Mouse (Mus musculus) left cerebral cortex, adult 9 months (tissue): ENCODE results near the gene Myh2.

ENCODE experiments used
- DNase-seq, 2 experiments: peaks; one replicate each; pipeline ENCODE4 v3.0.0; 2022; ENCODE audit warnings: low spot score in 2 of 2

Gene Myh2

DNA sequence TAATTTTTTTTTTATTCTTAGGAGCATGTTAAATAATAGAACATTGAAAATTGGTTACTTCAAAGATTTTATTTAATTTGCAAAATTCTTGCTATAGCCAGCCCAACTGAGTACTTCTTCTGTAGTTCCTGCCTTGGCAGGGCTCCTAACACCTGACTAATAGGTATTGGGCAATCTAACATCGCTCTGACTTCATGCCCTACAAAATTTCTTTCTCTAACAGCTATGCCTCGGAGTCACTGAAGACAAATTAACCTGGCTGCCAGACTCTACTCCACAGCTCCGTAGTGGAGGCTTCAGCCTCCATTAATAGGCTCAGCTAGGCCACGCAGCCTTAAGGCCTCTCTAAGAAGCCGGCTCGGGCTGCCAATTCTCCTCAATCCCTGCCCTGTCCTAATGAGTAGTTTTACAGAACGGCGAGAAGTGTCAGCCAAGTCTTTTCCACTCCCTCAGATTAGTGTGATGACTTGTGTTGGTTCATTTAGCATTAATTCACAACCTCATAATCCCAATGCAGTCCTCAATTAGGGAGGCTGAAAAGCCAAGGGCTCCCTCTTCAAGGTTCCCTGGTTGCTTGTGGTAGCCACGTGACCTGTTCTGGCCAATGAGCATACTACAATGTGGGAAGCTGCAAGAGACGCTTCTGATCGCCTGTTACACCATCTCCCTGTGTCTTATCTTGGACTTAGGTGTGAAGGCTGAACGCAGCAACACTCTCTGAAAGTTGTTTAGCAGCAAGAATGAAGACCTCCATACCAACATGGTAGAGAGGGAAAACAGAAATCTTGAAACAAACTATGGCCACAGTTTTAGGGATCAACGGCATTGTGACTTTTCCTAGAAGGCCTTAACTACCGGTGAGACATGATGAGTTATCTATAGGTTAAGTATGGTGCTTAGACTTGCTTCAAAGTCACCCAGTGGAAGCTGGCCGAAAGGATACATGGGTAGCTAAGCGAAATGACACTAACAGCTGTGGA lies 18.9 kb upstream of the Myh2 start:
- no peak for DNase-seq

DNA sequence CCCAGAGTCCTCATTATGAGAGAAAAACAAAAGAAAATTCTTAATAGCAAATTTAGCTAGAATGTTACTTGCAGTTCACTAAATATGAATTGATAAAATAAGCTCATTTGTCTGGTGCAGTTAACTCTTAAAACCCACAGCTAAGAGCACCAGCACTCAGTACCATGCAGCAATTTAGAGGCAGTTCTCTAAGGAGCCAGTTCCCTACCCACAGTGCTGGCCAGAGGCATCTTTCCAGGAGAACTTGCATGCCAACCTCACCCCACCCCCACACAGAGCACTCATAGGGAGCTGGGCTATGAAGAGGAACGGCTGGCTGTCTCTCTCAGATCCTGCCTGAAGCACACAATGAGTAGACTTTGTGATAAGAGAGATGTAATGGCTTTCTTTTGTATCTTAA lies 17.7 kb upstream of the Myh2 start:
- DNase-seq, result peak; percentile 14 to 67

DNA sequence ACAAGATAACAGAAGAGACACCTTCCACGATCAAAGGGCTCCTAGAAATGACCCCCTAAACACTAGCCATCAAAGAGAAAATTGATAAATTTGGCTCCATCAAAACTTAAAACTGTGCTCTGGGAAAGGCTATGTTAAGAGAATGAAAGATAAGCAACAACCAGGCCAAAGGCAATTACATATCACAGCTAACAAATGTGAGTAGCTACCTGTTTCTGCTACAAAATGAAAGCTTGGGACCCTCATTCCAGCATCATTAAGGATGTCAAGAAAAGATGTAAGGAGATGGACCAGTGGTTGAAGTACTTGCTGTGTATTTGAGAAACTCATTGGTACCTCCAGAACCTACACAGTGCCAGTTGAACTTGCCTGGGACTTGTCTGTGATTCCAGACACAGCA lies 17.0 kb upstream of the Myh2 start:
- DNase-seq, result no peak

DNA sequence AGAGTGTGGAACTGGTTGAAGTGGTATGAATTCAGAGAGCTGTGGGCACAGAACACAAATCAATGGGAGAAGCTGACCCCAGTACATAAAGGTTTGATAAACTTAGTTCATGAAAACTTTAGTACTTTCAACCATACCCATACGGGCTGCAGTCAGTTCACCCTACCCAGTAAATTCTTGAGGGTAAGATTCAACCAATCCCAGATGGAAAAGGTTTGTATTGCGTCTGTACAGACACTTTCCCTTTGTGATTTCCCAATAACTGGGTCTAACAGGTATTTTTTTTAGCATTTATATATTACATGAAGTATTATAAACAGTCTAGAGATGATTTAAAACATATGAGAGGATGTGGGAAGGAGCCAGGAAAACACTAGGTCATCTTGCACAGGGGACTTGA lies 15.2 kb upstream of the Myh2 start:
- DNase-seq, result no peak

DNA sequence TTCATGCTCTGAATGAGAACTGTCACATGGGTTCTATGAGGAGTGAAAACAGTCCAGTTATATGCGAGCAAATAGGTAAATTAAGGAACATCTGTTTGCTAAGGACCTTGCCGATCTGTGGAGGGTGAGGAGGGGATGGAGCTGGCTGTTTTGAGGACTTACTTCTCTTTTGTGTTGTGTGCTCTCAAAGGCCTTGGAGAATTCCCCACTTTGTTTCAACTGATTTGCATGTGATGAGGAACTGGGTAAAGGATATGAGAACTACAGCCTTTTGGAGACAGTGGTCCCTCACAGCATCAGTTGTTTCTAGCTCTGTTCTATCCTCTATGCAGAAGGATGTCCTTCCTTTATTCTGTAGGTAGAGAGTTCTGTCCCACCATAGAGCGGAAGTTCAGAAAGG lies 10.7 kb upstream of the Myh2 start:
- DNase-seq, result no peak

DNA sequence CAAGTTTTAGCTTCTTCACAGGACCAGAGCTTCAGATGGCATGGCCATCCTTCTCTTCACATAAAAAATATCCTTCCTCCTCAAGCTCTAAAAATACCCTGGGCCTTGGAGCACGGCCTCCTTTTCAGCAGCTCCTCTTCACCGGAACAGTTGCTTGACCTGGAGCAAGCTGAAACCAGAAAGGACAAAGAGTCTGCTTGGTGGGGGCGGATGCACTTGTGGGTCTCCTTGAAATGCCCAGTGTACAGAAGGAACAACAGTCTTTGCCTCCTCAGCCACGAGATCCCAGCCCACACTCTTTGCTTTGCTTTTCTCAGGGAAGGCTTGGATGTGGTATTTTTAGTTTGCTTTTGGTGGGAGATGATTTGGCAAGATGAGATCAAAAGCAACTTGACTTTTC lies 7.1 kb upstream of the Myh2 start:
- peak; percentile 38 to 56 for DNase-seq

DNA sequence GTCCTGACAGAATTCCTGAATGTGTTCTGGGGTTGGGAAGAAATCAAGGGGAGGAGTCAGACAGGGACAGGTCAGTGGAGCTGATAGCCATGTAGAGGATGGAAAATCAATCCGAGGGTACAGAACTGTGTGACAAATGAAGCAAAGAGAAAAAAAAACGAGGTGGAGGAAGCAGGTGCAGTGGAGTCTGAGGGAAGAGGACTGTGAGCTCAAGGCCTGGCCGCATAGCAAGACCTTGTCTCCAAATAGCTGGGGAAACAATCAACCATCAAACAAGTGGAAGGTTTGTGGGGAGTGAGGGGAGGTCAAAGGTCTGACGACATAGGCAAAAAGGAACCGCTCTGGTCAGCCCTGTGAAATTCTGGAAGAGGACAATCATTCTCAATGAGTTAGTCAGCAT lies 6.0 kb upstream of the Myh2 start:
- no peak for DNase-seq

DNA sequence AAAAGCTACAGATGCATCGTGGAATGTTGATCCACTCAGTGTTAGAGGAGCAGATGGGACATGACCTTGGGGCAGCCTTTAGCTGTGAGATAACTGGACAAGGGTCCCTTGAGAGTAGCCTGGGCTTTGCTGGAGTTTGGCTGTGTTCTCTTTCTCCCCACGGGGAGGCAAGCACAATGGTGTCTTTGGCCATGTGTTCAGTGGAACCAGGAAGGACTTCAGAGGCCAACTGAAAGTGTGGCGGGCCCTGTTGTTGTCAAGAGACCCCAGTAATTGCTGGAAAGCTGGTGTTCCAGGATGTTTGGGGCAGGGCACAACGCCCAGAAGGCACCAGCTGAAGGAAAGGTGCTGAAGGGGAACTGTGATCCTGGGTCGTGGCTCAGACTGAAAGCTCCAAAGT lies 1.5 kb upstream of the Myh2 start:
- DNase-seq, result no peak

DNA sequence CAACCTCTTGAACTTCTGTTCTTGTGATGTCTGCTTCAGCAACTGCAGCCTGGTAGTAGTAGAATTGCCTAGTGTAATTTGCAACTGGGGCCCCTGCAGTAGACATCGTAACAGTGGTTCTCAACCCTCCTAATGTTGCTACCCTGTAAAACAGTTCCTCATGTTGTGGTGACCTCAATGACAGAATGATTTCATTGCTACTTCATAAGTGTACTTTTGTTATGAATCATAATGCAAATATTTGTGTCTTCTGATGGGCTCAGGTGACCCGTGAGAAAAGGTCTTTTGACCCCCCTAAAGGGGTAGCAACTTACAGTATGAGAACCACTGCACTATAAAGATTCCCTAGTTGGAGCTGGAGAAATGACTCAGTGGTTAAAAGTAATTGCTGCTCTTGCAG lies 1.6 kb downstream of the Myh2 start:
- no peak for DNase-seq

DNA sequence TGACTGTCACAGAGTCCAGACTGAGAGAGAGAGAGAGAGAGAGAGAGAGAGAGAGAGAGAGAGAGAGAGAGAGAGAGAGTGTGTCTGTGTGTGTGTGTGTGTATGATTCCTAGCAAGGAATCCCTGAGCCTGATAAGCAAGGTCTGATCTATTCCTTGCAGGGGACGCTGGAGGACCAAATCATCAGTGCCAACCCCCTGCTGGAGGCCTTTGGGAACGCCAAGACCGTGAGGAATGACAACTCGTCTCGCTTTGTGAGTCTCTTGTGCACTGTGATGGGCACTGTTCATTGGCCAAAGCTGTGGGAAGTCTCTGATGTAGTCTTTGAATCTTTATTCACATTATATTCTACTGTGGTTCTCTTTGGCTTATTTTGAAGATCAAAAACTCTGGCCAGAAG lies 5.5 kb downstream of the Myh2 start:
- DNase-seq, result no peak

DNA sequence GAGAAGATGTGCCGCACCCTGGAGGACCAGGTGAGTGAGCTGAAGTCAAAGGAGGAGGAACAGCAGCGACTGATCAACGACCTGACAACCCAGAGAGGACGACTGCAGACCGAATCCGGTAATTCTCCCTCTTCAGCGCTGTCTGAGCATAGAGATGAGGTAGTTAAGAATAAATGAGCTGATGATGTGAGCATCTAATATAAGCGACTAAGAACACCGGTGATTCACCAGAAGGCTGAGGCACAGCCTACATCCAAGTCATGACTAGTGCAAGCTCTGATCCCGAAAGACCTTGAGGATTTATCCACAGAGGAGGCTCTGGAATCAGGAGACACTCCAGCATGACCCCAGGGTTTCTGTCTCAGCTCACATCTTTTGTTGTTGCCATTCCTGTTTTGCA lies 19.5 kb downstream of the Myh2 start:
- no peak for DNase-seq

DNA sequence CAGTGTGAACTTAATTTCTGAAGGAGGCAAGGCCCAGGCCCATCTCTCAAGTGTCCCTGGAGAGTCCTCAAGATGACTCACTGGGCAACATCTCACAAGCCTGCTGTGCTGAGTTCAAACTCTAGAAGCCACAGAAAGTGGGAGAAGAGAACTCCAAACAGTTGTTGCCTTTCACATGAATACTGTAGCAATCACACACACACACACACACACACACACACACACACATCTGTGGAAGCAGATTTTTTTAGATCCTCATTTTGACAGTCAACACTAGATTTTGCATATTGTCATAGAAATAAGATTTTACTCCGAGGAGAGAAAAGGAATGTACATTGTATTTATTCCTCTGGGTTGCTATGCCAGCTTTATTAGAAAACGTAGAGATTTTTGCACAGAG lies 20.0 kb downstream of the Myh2 start:
- no peak for DNase-seq

DNA sequence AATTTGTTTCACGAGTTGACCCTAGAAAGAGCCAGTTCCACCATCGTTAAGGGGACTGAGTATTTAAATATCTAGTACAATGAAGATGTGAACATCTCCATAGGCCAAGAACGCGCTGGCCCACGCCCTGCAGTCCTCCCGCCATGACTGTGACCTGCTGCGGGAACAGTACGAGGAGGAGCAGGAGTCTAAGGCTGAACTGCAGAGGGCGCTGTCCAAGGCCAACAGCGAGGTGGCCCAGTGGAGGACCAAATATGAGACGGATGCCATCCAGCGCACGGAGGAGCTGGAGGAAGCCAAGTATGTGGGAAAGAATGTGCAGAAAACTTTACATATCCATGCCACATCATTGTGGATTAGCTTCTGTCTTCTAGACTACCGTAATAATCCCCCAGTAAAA lies 20.7 kb downstream of the Myh2 start:
- DNase-seq, result no peak

DNA sequence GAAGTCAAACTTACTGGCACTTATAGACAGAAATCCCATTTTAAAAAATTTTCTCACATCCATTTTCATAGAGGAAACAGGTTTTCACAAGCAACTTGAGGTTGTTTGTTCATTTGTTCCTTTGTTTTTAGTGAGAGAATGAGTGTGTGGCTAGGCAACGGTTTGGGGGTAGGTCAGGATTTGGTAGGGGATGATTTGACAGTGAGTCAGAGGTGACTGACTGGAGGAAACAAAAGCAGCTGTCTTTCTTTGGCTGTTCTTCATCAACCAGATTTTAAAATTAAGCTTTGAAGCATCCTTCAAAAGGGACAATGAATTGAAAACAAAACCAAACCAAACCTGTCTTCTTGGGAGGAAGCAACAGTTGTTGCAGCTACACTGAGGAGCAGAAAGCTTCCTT lies 28.5 kb downstream of the Myh2 start:
- no peak for DNase-seq

DNA sequence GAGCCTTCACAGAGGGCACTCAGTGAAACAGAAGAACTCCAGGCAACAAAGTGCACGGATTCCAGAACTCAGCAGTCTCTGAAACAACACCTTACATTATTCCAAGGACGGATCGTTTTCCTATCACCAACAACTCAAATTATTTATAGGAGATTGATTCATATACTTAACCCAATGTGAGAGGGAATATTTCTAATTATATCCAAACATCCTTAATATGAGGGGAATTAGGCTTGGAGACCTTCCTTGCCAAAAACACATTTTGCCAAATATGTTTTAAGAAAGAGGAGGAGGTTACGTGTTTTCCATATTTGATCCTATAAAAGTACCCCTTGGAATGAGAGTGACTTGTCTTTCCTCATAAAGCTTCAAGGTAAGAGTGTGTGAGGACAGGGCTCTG lies 28.9 kb downstream of the Myh2 start, which contains the start of gene Myh1:
Gene Myh1 (plus strand): TSS at position 301 of the 400 bp plus-strand sequence.
- no peak for DNase-seq

DNA sequence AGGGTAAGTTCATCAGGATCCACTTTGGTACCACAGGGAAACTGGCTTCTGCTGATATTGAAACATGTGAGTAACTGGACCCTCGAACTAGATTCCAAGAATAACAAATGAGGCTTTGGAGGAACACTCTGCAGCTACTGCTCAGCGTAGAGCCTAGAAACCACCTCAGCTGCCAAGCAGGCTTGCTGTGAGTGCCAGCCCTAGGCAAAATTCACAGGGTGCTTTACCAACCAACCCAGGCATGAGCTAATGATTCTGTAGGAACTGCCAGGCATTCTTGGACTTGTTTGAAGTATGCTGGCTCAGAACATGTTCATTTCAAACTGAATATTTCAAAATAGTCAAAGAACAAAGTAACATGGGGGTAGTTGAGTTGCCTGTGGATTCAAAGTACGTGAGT lies 33.9 kb downstream of the Myh2 start:
- DNase-seq, result peak in 1 of 2 experiments; percentile 31

DNA sequence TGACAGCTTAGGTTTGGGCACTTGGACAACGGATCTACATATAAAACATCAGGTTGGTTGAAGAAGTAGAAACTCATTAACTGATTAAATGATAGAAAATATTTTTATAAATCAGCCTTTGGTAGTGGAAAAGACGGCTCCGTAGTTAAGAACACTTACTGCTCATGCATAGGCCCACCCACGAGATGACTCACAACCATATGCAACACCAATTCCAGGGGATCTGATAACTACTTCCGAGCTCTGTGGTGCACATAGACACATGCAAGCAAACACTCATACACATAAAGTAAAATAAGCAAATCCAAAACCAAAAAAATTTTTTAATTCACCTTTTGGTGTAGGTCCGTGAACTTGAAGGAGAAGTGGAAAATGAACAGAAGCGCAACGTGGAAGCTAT lies 51.0 kb downstream of the Myh2 start:
- DNase-seq, result peak in 1 of 2 experiments; percentile 41

DNA sequence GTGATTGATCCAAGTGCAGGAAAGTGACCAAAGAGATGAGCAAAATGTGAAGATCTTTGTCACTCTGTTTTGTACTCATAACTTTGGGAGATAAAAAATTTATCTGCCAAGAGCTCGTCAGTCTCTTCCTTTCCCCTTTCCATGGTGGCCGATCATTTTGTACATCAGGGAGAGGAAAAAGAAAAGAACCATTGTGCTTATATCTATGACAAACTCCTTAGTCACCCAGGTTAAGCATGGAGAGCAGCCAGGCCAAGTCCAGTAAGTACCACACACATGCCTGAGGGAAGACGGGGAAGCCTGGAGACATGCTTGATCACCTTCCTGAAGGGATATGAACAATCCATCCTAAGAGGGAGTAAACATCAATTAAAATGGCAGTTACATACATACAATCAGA lies 53.6 kb downstream of the Myh2 start:
- no peak for DNase-seq

DNA sequence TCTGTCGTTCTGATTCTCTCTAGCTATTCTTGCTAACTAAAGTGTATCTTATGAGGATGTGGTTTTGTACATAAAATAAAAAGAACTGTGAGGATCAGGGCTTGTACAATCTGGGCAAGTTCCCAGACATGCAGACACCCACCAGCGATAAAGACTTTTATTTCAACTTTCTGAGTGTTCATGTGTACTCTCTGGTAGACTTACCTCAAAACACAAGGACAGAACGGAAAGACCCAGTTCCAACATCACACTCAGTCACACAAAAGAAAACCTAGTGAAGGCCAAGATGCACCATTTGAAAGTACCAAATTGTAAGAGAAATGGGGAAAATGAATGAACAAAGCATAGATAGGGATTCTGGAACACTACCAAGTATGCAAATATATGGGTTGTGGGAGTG lies 57.9 kb downstream of the Myh2 start:
- DNase-seq, result no peak

DNA sequence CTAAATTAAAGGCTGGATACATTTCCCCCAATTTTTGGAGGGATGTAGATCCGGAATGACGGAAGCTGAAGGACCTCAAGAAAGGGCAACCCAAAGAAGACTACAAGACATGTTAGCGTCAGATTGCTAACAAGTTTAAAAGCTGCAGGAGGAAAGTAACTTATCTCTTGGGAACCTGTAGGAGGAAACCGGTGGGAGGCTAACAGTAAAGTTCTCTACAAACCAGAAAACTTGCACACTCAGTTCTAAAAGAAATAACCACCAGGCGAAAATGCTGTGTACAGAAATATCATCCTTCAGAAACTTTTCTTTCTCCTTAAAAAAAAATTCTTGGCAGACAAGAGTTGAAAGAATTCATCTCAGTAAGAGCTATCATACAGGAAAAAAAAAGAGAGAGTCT lies 58.3 kb downstream of the Myh2 start:
- peak in 1 of 2 experiments; percentile 34 for DNase-seq

DNA sequence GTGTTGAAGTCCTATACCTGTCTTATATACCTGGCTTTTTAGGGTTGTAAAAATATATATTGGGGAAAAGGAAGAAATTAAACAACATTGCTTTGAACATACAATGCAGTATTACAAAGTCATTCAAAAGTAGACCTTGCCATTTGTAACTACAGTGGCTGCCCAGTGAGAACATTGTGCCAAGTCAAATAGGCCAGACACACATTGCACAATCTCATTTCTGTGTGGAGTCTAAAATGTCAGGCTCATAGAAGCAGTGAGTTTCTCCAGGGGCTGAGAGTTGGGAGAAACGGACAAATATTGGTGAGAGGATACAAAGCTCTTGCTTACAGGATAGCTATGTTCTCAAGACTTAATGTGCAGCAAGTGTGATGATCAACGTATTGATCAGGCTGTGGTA lies 59.1 kb downstream of the Myh2 start:
- DNase-seq, result no peak

DNA sequence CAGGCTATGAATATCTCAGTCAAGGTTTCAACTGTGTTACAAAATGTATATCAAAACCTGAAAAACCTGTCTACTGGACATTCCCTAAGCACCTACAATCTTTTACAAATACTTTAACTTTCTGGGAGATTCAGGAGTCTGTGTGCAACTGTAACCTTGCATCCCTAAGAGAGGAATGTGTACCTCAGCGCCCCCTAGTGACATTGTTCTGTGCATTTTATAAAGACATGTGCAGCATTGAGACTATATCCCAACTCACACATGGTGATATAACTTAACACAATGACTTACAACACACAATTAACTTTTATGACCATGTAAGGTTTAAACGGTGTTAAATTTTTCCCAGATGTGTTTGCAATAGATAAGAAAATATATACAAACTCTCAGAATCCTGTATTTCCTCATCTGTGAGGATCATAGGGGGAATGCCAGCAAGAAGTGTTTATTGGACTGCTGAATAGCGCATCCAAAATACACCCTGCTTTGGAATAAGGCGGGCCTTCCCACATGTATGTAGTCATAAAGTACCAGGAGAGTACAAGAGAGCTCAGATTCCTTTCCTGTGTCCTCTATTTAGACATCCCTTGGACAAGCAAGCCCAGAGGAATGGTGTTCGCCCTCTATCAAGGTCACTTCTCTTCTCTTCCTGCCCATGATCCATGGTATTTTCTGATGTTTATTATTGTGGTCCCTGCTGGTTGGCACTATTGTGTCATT lies 65.0 kb downstream of the Myh2 start:
- DNase-seq, result peak in 1 of 2 experiments; percentile 69

DNA sequence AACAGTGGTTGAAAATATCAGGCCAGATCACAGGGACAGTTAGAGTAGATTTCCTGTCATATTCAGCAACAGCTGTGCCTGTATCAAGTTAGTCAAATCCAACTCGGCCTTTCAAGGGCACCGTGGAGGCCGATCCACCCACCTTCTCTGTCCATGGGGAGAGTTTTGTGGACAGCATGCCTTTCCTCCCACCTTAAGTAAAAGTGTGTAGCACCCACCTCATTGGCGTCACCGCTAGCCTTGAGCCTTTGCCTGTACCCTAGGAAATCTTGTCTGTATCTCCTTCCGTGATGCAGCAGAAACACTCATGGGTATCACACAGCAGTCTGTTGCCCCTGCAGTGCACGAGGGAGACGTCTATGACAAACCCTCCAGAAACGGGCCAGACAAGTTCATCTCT lies 66.0 kb downstream of the Myh2 start:
- no peak for DNase-seq
